Mouse (Mus musculus): Measurements from ENCODE around the gene Ralgds. TPM values are rescaled to one million over a fixed set of nuclear protein-coding genes. Genes with fewer than 3 reads are reported as not detected.
"Not testable (repeated sequence)": the region's sequence is repeated elsewhere in the genome, so short reads cannot be mapped to it uniquely, and the experiment has no call there.

Ralgds gene
- total RNA-seq, 2 experiments from 2014 or later = 78.2 to 87.4 TPM

GRCm38 (mm10) chr2:28502987-28503386, 9.9 kb upstream of the Ralgds start:
- no peak for DNase-seq (ENCODE audit: low spot score in 2 of 2)

GRCm38 (mm10) chr2:28504676-28505075, 8.2 kb upstream of the Ralgds start:
- DNase-seq (ENCODE audit: low spot score in 2 of 2) = no peak

GRCm38 (mm10) chr2:28505795-28506194, 7.1 kb upstream of the Ralgds start, which contains the start of gene Gm10134:
Gene Gm10134 (plus strand): TSS chr2:28506095.
- DNase-seq (ENCODE audit: low spot score in 2 of 2) = no peak

- DNase-seq (ENCODE audit: low spot score in 2 of 2) = no peak
Observed at GRCm38 (mm10) chr2:28506291-28506690, 6.6 kb upstream of the Ralgds start.

GRCm38 (mm10) chr2:28511600-28511999, 1.3 kb upstream of the Ralgds start:
- not testable (repeated sequence) for DNase-seq (ENCODE audit: low spot score in 2 of 2)

GRCm38 (mm10) chr2:28513431-28514370, 776 bp downstream of the Ralgds start:
- DNase-seq (ENCODE audit: low spot score in 2 of 2) = no peak

GRCm38 (mm10) chr2:28514489-28514888, 1.6 kb downstream of the Ralgds start:
- DNase-seq (ENCODE audit: low spot score in 2 of 2) = peak; percentile 83 to 93

GRCm38 (mm10) chr2:28517206-28517909, 4.4 kb downstream of the Ralgds start:
- DNase-seq (ENCODE audit: low spot score in 2 of 2) = peak; percentile 65 to 80

GRCm38 (mm10) chr2:28518231-28518630, 5.3 kb downstream of the Ralgds start:
- DNase-seq (ENCODE audit: low spot score in 2 of 2) = peak in 1 of 2 experiments; percentile 64

GRCm38 (mm10) chr2:28520581-28520980, 7.7 kb downstream of the Ralgds start:
- no peak for DNase-seq (ENCODE audit: low spot score in 2 of 2)

- DNase-seq (ENCODE audit: low spot score in 2 of 2) = peak; percentile 53 to 61
Observed at GRCm38 (mm10) chr2:28521571-28522151, 8.7 kb downstream of the Ralgds start.

- no peak for DNase-seq (ENCODE audit: low spot score in 2 of 2)
Observed at GRCm38 (mm10) chr2:28522166-28522565, 9.2 kb downstream of the Ralgds start.

GRCm38 (mm10) chr2:28523643-28524117, 10.8 kb downstream of the Ralgds start:
- DNase-seq (ENCODE audit: low spot score in 2 of 2) = peak; percentile 88 to 90

GRCm38 (mm10) chr2:28524406-28524805, 11.5 kb downstream of the Ralgds start:
- no peak for DNase-seq (ENCODE audit: low spot score in 2 of 2)

- no peak for DNase-seq (ENCODE audit: low spot score in 2 of 2)
Observed at GRCm38 (mm10) chr2:28525219-28525942, 12.5 kb downstream of the Ralgds start.

GRCm38 (mm10) chr2:28525943-28526876, 13.3 kb downstream of the Ralgds start:
- no peak for DNase-seq (ENCODE audit: low spot score in 2 of 2)

- DNase-seq (ENCODE audit: low spot score in 2 of 2) = no peak
Observed at GRCm38 (mm10) chr2:28527436-28528353, 14.8 kb downstream of the Ralgds start.

- no peak for DNase-seq (ENCODE audit: low spot score in 2 of 2)
Observed at GRCm38 (mm10) chr2:28528354-28528730, 15.4 kb downstream of the Ralgds start.

GRCm38 (mm10) chr2:28529856-28530255, 16.9 kb downstream of the Ralgds start:
- no peak for DNase-seq (ENCODE audit: low spot score in 2 of 2)

Data from left cerebral cortex, adult 18-20 months (tissue).